Mouse (Mus musculus) embryonic facial prominence, embryonic 11.5 days (tissue): Measurements from ENCODE around the gene Nhlrc1. TPM values are rescaled to one million over a fixed set of nuclear protein-coding genes. Genes with fewer than 3 reads are reported as not detected.

Experiments
- ATAC-seq: fragments of 200-750 bp; cut with Nextera tagmentation; replicated peaks from 2 replicates; pipeline ENCODE4 v1.8.0; 2017; ENCODE audit warnings: low read depth; ENCODE audit not compliant: insufficient number of reproducible peaks, low FRiP score, low TSS enrichment
- DNase-seq: peaks from one replicate; pipeline ENCODE4 v3.0.0-alpha.2; 2015; ENCODE audit warnings: low spot score
- H3K27ac ChIP-seq: fragments of 300-500 bp; sonication (generic); replicated peaks from 2 replicates; pipeline ENCODE4 v1.5.1; 2014; ENCODE audit warnings: mild to moderate bottlenecking, low read depth, low read length, control low read depth
- H3K27me3 ChIP-seq: fragments of 300-500 bp; sonication (generic); 2 replicates; pipeline ENCODE4 v1.6.1; 2014; ENCODE audit warnings: mild to moderate bottlenecking, low read length, moderate library complexity, mixed read lengths; ENCODE audit not compliant: control insufficient read depth, insufficient read depth
- H3K36me3 ChIP-seq: fragments of 300-500 bp; sonication (generic); replicated peaks from 2 replicates; pipeline ENCODE4 v1.6.1; 2014; ENCODE audit warnings: low read depth, mild to moderate bottlenecking, low read length, moderate library complexity, mixed read lengths; ENCODE audit not compliant: control insufficient read depth, insufficient read depth
- H3K4me1 ChIP-seq: fragments of 300-500 bp; sonication (generic); 2 replicates; pipeline ENCODE4 v1.6.1; 2014; ENCODE audit warnings: low read length, mixed read lengths; ENCODE audit not compliant: control insufficient read depth, insufficient read depth
- H3K4me2 ChIP-seq: fragments of 300-500 bp; sonication (generic); 2 replicates; pipeline ENCODE4 v1.6.1; 2014; ENCODE audit warnings: low read depth, mild to moderate bottlenecking, control low read depth, low read length, moderate library complexity
- H3K4me3 ChIP-seq: fragments of 300-500 bp; sonication (generic); 2 replicates; pipeline ENCODE4 v1.5.1; 2014; ENCODE audit warnings: low read depth, low read length, control low read depth
- H3K9ac ChIP-seq: fragments of 300-500 bp; sonication (generic); replicated peaks from 2 replicates; pipeline ENCODE4 v1.6.1; 2014; ENCODE audit warnings: mild to moderate bottlenecking, control low read depth, low read length
- H3K9me3 ChIP-seq: fragments of 300-500 bp; sonication (generic); replicated peaks from 2 replicates; pipeline ENCODE4 v1.6.1; 2016; ENCODE audit warnings: mild to moderate bottlenecking, low read length, inconsistent platforms, mixed read lengths; ENCODE audit not compliant: control insufficient read depth
- WGBS: fragments of 180-500 bp; shearing (Covaris S2); extraction: QIAGEN DNeasy Blood & Tissue Kit; methylation state at CpG from one replicate; pipeline ENCODE4 v1.1.7; 2014; 5-methylcytosine and 5-hydroxymethylcytosine counted together
- polyA plus RNA-seq: library from polyadenylated mRNA; unstranded; fragments of >200 nt; fragmentation: Nextera tagmentation; extraction: Ambion mirVana; gene quantifications from 2 replicates; pipeline ENCODE4 v1.2.1, GENCODE M21; 2014

The Nhlrc1 gene
- polyA plus RNA-seq, 1 experiment from 2014 or later, result 5.2 TPM

DNA sequence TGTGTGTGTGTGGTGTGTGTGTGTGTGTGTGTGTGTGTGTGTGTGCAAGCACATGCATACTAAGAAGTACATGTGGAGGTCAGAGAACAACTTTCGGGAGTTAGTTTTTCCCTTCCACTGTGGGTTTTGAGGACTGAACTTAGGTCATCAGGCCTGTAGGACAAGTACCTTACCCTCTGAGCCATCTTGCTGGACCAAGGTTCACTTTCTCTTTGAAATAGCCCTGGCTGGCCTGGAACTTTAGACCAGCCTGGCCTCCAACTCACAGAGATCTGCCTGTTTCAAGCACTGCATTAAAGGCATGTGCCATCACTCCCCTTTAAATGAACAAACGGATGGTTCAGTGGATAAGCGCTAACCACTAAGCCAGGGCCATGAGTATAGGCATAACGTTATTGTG lies 19.0 kb upstream of the Nhlrc1 start:
- Histone ChIP-seq H3K27me3 (no peaks in the 10 kb centered on the region), H3K4me1 (no peaks in the 10 kb centered on the region), H3K36me3 (no peaks in the 10 kb centered on the region), H3K9me3 (no peaks in the 10 kb centered on the region), H3K4me2 (no peak overlapping the region), H3K4me3 (no peak overlapping the region), H3K9ac (no peak overlapping the region), H3K27ac (no peak overlapping the region)
- WGBS, result 91% methylated on average over 4 of the region's 4 CpGs
- no peak for DNase-seq
- no peak for ATAC-seq

DNA sequence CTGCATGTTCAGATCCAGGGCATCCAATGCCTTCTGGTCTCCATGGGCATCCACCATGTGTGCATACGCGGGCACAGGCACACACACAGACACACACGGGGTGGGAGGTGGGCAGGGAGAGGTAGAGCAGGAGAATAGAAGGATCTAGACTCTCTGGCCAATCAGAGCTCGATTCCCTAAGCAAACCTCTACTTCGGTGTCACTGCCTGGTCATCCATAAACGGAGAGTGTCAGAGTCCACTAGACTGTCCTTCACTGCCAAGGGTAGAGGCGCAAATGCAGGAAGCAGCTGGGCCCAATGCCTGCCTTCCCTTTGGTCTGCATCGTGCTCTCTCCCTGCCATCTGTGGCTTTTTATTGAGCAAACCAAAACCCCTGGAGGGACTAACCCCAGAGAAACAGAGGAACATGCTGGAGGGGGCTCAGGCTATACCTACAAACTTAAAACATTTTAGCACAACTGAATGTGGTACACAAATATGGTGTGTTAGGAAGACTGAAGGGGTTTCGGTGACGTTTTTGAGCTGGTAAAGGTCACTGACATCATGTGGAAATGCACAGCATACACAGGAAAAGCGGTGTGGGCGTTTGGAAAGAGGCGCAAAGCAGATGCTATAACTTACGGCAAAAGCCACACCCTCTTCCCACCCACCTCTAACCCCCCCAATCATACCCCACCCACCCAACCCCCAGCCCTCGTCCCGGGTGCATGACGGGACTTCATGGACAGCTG lies 15.9 kb upstream of the Nhlrc1 start:
- DNase-seq, result no peak
- no peaks in the 10 kb centered on the region for H3K4me1 ChIP-seq
- H3K4me2 ChIP-seq, result no peak overlapping the region
- H3K4me3 ChIP-seq, result no peak overlapping the region
- no peak for ATAC-seq
- WGBS, result 85% methylated on average over 17 of the region's 17 CpGs
- H3K27me3 ChIP-seq, result no peaks in the 10 kb centered on the region
- H3K9me3 ChIP-seq, result no peaks in the 10 kb centered on the region
- H3K27ac ChIP-seq, result no peak overlapping the region
- no peak overlapping the region for H3K9ac ChIP-seq
- H3K36me3 ChIP-seq, result no peaks in the 10 kb centered on the region

DNA sequence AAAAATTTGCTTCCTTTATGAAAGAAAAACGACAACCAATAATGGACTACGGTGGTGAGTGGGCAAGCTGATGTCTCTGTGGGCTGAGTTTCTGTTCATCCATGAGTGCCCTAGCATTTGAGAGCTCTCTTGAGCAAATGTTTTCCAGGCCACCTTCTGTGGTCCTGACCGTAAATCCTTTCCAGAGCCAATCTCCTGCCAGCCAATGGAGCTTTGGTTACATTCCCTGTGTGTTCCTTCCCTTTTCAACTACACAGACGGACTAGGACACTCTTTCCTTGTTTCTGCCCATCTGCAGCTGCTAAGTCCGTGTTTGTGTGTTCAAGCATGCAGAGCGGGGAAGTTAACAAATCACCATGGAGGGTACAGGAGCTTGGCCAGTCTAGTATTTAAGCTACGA lies 6.1 kb upstream of the Nhlrc1 start:
- Histone ChIP-seq H3K36me3 (no peaks in the 10 kb centered on the region), H3K27me3 (no peaks in the 10 kb centered on the region), H3K27ac (no peak overlapping the region), H3K4me3 (no peak overlapping the region), H3K4me1 (no peaks in the 10 kb centered on the region), H3K9ac (no peak overlapping the region), H3K9me3 (no peaks in the 10 kb centered on the region), H3K4me2 (no peak overlapping the region)
- DNase-seq (no peak), ATAC-seq (no peak)
- 83% methylated on average over 7 of the region's 7 CpGs for WGBS

DNA sequence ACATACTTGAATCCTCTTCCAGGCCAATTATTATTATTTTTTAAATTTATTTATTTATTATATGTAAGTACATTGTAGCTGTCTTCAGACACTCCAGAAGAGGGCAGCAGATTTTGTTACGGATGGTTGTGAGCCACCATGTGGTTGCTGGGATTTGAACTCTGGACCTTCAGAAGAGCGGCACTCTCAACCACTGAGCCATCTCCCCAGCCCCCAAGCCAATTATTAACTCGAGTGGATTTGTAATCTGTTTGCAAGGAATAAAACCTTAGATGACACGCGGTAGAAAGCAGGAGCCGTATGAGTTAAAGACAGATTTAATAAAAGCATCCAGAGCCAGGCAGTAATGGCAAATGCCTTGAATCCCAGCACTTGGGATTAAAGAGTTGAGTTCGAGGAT lies 5.1 kb upstream of the Nhlrc1 start:
- no peak overlapping the region for H3K4me3 ChIP-seq
- DNase-seq, result no peak
- H3K9ac ChIP-seq, result no peak overlapping the region
- H3K36me3 ChIP-seq, result no peaks in the 10 kb centered on the region
- H3K4me1 ChIP-seq, result no peaks in the 10 kb centered on the region
- ATAC-seq, result no peak
- H3K9me3 ChIP-seq, result no peaks in the 10 kb centered on the region
- H3K4me2 ChIP-seq, result no peak overlapping the region
- 85% methylated on average over 7 of the region's 7 CpGs for WGBS
- H3K27me3 ChIP-seq, result no peaks in the 10 kb centered on the region
- no peak overlapping the region for H3K27ac ChIP-seq

DNA sequence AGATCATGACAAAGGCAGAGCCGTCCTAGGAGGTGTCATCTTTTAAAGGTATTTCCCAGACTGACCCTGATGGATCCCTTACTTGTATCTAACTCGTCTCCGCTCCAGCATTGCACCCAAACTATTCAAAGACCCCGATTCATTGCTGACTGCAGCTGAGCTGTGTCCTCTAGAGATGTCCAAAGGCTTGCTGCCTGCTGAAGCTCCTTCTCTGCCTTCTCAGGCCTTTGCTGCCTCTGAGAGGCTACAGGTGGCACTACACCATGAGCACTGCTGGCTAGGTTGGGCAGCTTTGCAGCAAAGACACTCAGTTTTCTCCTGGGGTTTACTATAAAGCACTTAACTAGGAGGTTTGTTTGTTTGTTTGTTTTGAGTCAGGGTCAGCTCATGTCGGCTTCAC lies 2.6 kb upstream of the Nhlrc1 start:
- ATAC-seq (no peak), DNase-seq (peak; percentile 68)
- Histone ChIP-seq H3K9me3 (no peaks in the 10 kb centered on the region), H3K27ac (no peak overlapping the region), H3K4me1 (peaks cover 2% of the 10 kb centered on the region), H3K27me3 (peaks cover 3% of the 10 kb centered on the region; the same call in 1 of the 2 replicates), H3K9ac (no peak overlapping the region), H3K4me3 (no peak overlapping the region), H3K36me3 (no peaks in the 10 kb centered on the region), H3K4me2 (no peak overlapping the region)
- 55% methylated on average over 5 of the region's 5 CpGs for WGBS

DNA sequence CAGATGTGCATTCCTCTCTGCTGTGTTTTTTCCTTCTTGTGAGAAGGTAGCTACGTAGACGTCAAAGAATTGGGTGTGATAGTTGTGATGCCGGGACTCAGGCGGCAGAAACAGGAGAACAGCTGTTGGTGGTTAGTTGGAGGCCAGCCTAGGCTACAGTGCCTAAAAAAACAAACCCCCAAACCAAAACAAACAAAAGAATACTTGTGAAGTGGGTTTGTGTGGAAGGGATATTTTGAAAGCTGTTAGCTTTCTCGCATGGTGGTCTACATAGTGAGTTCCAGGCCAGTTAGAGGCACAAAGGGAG lies 498 bp upstream of the Nhlrc1 start:
- H3K27ac ChIP-seq, result no peak overlapping the region
- H3K27me3 ChIP-seq, result peaks cover 3% of the 10 kb centered on the region; the same call in 1 of the 2 replicates
- H3K4me3 ChIP-seq, result no peak overlapping the region; the same call in 1 of the 2 replicates

DNA sequence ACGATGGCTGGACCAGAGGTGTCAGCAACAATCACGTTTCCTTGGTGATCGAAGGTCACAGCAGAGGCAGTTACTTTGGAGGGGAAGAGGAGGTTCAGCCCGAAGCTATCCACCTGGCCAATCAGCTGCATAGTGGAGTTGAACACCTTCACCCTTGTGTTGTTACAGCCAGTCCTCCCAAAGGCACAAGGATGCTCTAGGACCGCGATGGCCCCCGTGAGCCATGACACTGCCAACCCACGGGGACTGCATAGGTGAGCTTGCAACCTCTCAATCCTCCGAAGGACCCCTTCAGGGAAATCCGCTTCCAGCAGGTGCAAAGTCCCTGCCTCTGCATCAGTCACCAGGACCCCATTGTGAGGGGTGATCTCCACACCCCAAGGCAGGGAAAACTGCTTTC lies 910 bp downstream of the Nhlrc1 start:
- Histone ChIP-seq H3K4me1 (peaks cover 2% of the 10 kb centered on the region), H3K4me3 (peak overlapping the region; percentile 61), H3K27me3 (peaks cover 3% of the 10 kb centered on the region; the same call in 1 of the 2 replicates), H3K36me3 (no peaks in the 10 kb centered on the region), H3K27ac (no peak overlapping the region), H3K9ac (no peak overlapping the region), H3K4me2 (peak overlapping the region; percentile 99), H3K9me3 (peaks cover 2% of the 10 kb centered on the region; the same call in 1 of the 2 replicates)
- ATAC-seq (no peak), DNase-seq (no peak)
- 64% methylated on average over 10 of the region's 10 CpGs for WGBS

More for the DNA sequence above, 498 bp upstream of the Nhlrc1 start:
- Histone ChIP-seq H3K4me1 (peaks cover 2% of the 10 kb centered on the region), H3K9ac (peak overlapping the region; percentile 64; the same call in 1 of the 2 replicates), H3K36me3 (no peaks in the 10 kb centered on the region), H3K9me3 (peaks cover 2% of the 10 kb centered on the region; the same call in 1 of the 2 replicates), H3K4me2 (peak overlapping the region; percentile 99)
- ATAC-seq (no peak), DNase-seq (peak; percentile 18)
- 58% methylated on average over 5 of the region's 5 CpGs for WGBS

DNA sequence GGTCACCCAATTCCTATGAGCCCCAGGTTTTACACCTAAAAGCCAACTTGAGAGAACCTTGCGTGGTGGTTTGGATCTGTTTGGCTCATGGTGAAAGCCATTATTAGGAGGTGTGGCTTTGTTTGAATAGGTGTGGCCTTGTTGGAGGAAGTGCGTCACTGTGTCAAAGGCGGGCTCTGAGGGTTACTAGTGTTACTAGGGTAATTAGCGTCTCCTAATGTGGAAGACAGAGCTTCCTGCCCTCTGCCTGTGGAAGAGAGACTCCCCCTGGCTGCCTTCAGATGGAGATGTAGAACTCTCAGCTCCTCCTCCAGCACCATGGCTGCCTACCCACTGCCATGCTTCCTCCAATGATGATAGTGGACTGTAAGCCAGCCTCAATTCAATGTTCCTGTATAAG lies 13.1 kb downstream of the Nhlrc1 start:
- Histone ChIP-seq H3K36me3 (no peaks in the 10 kb centered on the region), H3K27ac (no peak overlapping the region), H3K9me3 (no peaks in the 10 kb centered on the region), H3K27me3 (no peaks in the 10 kb centered on the region), H3K9ac (no peak overlapping the region), H3K4me3 (no peak overlapping the region), H3K4me2 (no peak overlapping the region), H3K4me1 (no peaks in the 10 kb centered on the region)
- WGBS, result 92% methylated on average over 4 of the region's 4 CpGs
- ATAC-seq (no peak), DNase-seq (no peak)
